Comparison of ENCODE assay signal across 8 mouse cellular contexts in genomic region chr10:18021576-18022311, GRCm38 (mm10). TPM values are rescaled to one million over a fixed set of nuclear protein-coding genes. Genes with fewer than 3 reads are reported as not detected.
DNase-seq lines count a peak whose midpoint lies in the region; ATAC-seq and TF ChIP-seq lines count a peak whose summit lies in the region.

No protein-coding gene starts in this region.

- no peak for ATAC-seq in limb, embryonic 12.5 days (ENCODE audit: insufficient number of reproducible peaks, insufficient read depth, low FRiP score, low TSS enrichment, low read depth)
- ATAC-seq in neural tube, embryonic 15.5 days (ENCODE audit: low FRiP score), result peak; percentile 48; the same call in 1 of the 2 replicates

- H3K9me3 ChIP-seq in CH12.LX (replicated peaks; ENCODE audit: low read length), result peaks cover 5% of the 10 kb centered on the region
- H3K9me3 ChIP-seq in erythroblast, embryonic 14.5 days (ENCODE audit: control insufficient read depth, low read length), result no peaks in the 10 kb centered on the region
- no peaks in the 10 kb centered on the region for H3K9me3 ChIP-seq in limb, embryonic 12.5 days
- H3K9me3 ChIP-seq in neural tube, embryonic 15.5 days (replicated peaks), result no peaks in the 10 kb centered on the region

- in situ Hi-C loops in CH12.LX (cut with MboI; ENCODE audit: low pct_ligation_motif_present, low pct_unique_long_range_greater_than_20kb, low sequenced_read_pairs), result no loop called here

- peaks cover 20% of the 10 kb centered on the region for H3K79me2 ChIP-seq in CH12.LX (replicated peaks; ENCODE audit: control insufficient read depth, extremely low read depth, insufficient read depth, poor library complexity, severe bottlenecking)

- H3K4me3 ChIP-seq in CH12.LX (replicated peaks in 1 of 3; ENCODE audit: low read depth in 2 of 3, low read length in 2 of 3, poor library complexity in 1 of 3), result peak overlapping the region; percentile 68 to 76 (median 75)
- peak overlapping the region; percentile 83 for H3K4me3 ChIP-seq in erythroblast, embryonic 14.5 days (replicated peaks)
- H3K4me3 ChIP-seq in limb, embryonic 12.5 days (replicated peaks), result peak overlapping the region; percentile 68
- H3K4me3 ChIP-seq in neural tube, embryonic 15.5 days (replicated peaks), result peak overlapping the region; percentile 65

- dilution Hi-C loops in CH12.LX (cut with MboI; ENCODE audit: extremely low pct_ligation_motif_present, extremely low pct_unique_long_range_greater_than_20kb, low sequenced_read_pairs), result no loop called here

- H3K36me3 ChIP-seq in CH12.LX (replicated peaks in 1 of 2; ENCODE audit: control insufficient read depth in 1 of 2, insufficient read depth in 1 of 2, low read length in 1 of 2), result peaks cover 8 to 23% of the 10 kb centered on the region in 2 experiments
- peaks cover 4% of the 10 kb centered on the region; the same call in 1 of the 2 replicates for H3K36me3 ChIP-seq in erythroblast, embryonic 14.5 days (ENCODE audit: control insufficient read depth)
- peaks cover 19% of the 10 kb centered on the region for H3K36me3 ChIP-seq in limb, embryonic 12.5 days
- H3K36me3 ChIP-seq in neural tube, embryonic 15.5 days, result peaks cover 10% of the 10 kb centered on the region

- TF ChIP-seq POLR2A in CH12.LX (IDR thresholded peaks at IDR 0.05; ENCODE audit: low read depth, low read length), result 0 out of 2 replicates have a peak, but pooled peaks have one; percentile 28

- no peaks in the 10 kb centered on the region for H3K27me3 ChIP-seq in CH12.LX (replicated peaks)
- H3K27me3 ChIP-seq in erythroblast, embryonic 14.5 days (ENCODE audit: control insufficient read depth), result no peaks in the 10 kb centered on the region
- H3K27me3 ChIP-seq in limb, embryonic 12.5 days, result no peaks in the 10 kb centered on the region
- H3K27me3 ChIP-seq in neural tube, embryonic 15.5 days (replicated peaks), result no peaks in the 10 kb centered on the region

- no peak for TF ChIP-seq EP300 in CH12.LX (IDR thresholded peaks at IDR 0.05; ENCODE audit: low read length)

- DNase-seq in gastrocnemius, postnatal 14 days, result peak; percentile 17
- DNase-seq in gastrocnemius, postnatal 36 days, result no peak
- DNase-seq in CH12.LX (ENCODE audit: extremely low read depth), result no peak
- no peak for DNase-seq in right cerebral cortex, postnatal 4 days
- no peak for DNase-seq in adipocyte (ENCODE audit: low spot score)

- no peak for TF ChIP-seq RAD21 in CH12.LX (IDR thresholded peaks at IDR 0.05; ENCODE audit: low read depth, low read length)

- peaks cover 2 to 22% of the 10 kb centered on the region in 2 experiments for H3K4me1 ChIP-seq in CH12.LX (ENCODE audit: control insufficient read depth in 1 of 2, insufficient read depth in 2 of 2)
- H3K4me1 ChIP-seq in erythroblast, embryonic 14.5 days (ENCODE audit: control insufficient read depth), result peaks cover 20% of the 10 kb centered on the region
- peaks cover 9% of the 10 kb centered on the region for H3K4me1 ChIP-seq in limb, embryonic 12.5 days (replicated peaks)
- H3K4me1 ChIP-seq in neural tube, embryonic 15.5 days, result peaks cover 18% of the 10 kb centered on the region; the same call in 1 of the 2 replicates

- peak overlapping the region; percentile 81 for H3K4me2 ChIP-seq in CH12.LX (ENCODE audit: insufficient read depth, low read depth, poor library complexity, severe bottlenecking)
- H3K4me2 ChIP-seq in limb, embryonic 12.5 days, result peak overlapping the region; percentile 62
- peak overlapping the region; percentile 72 for H3K4me2 ChIP-seq in neural tube, embryonic 15.5 days

- peak overlapping the region; percentile 34 for H3K9ac ChIP-seq in CH12.LX (ENCODE audit: insufficient read depth, low read depth)
- H3K9ac ChIP-seq in limb, embryonic 12.5 days (replicated peaks), result peak overlapping the region; percentile 85
- peak overlapping the region; percentile 78 for H3K9ac ChIP-seq in neural tube, embryonic 15.5 days (replicated peaks)

- H3K27ac ChIP-seq in CH12.LX (ENCODE audit: insufficient read depth, low read depth), result peak overlapping the region; percentile 47; the same call in 1 of the 2 replicates
- peak overlapping the region; percentile 97 for H3K27ac ChIP-seq in limb, embryonic 12.5 days
- peak overlapping the region; percentile 89 for H3K27ac ChIP-seq in neural tube, embryonic 15.5 days (replicated peaks)

- TF ChIP-seq CTCF in CH12.LX (conservative IDR thresholded peaks at IDR 0.05 in 1 of 2, IDR thresholded peaks at IDR 0.05 in 1 of 2; ENCODE audit: low read depth in 2 of 2, low read length in 2 of 2), result no peak

- WGBS in limb, embryonic 12.5 days, result 40% methylated on average over 14 of the region's 14 CpGs
- WGBS in neural tube, embryonic 15.5 days, result 26% methylated on average over 14 of the region's 14 CpGs

- intact Hi-C loops in gastrocnemius, postnatal 14 days (cut with DNase I; ENCODE audit: low total_unique reads), result no loop called here
- intact Hi-C loops in gastrocnemius, postnatal 36 days (cut with DNase I), result no loop called here

TF ChIP-seq in CH12.LX, 34 proteins besides CTCF, POLR2A, EP300 and RAD21:
- TF ChIP-seq CHD1 (IDR thresholded peaks at IDR 0.05; ENCODE audit: low read depth, low read length) (peak; percentile 56; the same call in 1 of the 2 replicates), SMC3 (IDR thresholded peaks at IDR 0.05; ENCODE audit: low read depth, low read length) (no peak), MAX (IDR thresholded peaks at IDR 0.05; ENCODE audit: low read length) (peak; percentile 3; the same call in 1 of the 2 replicates), TBP (conservative IDR thresholded peaks at IDR 0.05; ENCODE audit: low read depth, low read length) (no peak), PAX5 (IDR thresholded peaks at IDR 0.05; ENCODE audit: low read length) (no peak), BHLHE40 (IDR thresholded peaks at IDR 0.05; ENCODE audit: low read depth, low read length) (no peak), MAFK (IDR thresholded peaks at IDR 0.05; ENCODE audit: insufficient replicate concordance, low read length) (no peak), MXI1 (IDR thresholded peaks at IDR 0.05; ENCODE audit: low read depth, low read length) (0 out of 2 replicates have a peak, but pooled peaks have one; percentile 19), USF1 (IDR thresholded peaks at IDR 0.05; ENCODE audit: low read depth, low read length) (no peak), JUN (IDR thresholded peaks at IDR 0.05; ENCODE audit: insufficient read depth, low read depth, low read length) (no peak), POLR2AphosphoS2 (IDR thresholded peaks at IDR 0.05; ENCODE audit: low read depth, low read length) (no peak), IRF4 (IDR thresholded peaks at IDR 0.05; ENCODE audit: low read depth, low read length) (0 out of 2 replicates have a peak, but pooled peaks have one; percentile 7)
TF ChIP-seq in CH12.LX: peak in this region for 4.

RNA-seq across cellular contexts. Expression of gene Abracl, which starts 1.3 kb away (rescaled TPM):
- 10 to 100 TPM; 10.7 to 11.5 TPM for total RNA-seq in gastrocnemius, postnatal 14 days (2021)
- 1 to 10 TPM; 2.7 to 4.5 TPM for total RNA-seq in gastrocnemius, postnatal 36 days (2021)
- 86.1 and 106 TPM in 2 replicates for total RNA-seq in CH12.LX (2012; rRNA removed)
- total RNA-seq in CH12.LX (2014; rRNA removed), result 226 and 276 TPM in 2 replicates
- polyA plus RNA-seq in CH12.LX (2012; ENCODE audit: insufficient read length, low read depth), result 166 and 245 TPM in 2 replicates
- polyA plus RNA-seq in erythroblast, embryonic 14.5 days (2012), result 1.2 and 1.9 TPM in 2 replicates
- polyA plus RNA-seq in limb, embryonic 12.5 days (2016; fragmentation: Nextera tagmentation; extraction: Ambion mirVana), result 180 and 192 TPM in 2 replicates
- polyA plus RNA-seq in neural tube, embryonic 15.5 days (2015; fragmentation: Nextera tagmentation; extraction: Ambion mirVana), result 56.5 and 85.4 TPM in 2 replicates

RNA-seq across cellular contexts. Expression of gene Reps1, which starts 33.9 kb away (rescaled TPM):
- 10 to 100 TPM; 23.0 to 29.6 TPM for total RNA-seq in gastrocnemius, postnatal 14 days (2021)
- 10 to 100 TPM; 20.3 to 24.7 TPM for total RNA-seq in gastrocnemius, postnatal 36 days (2021)
- total RNA-seq in CH12.LX (2012; rRNA removed) (34.9 and 37.9 TPM in 2 replicates), CH12.LX (2014; rRNA removed) (34.4 and 37.0 TPM in 2 replicates)
- polyA plus RNA-seq in CH12.LX (2012; ENCODE audit: insufficient read length, low read depth), result 46.7 and 61.5 TPM in 2 replicates
- 1.1 TPM in 2 replicates for polyA plus RNA-seq in erythroblast, embryonic 14.5 days (2012)
- 21.3 and 38.1 TPM in 2 replicates for polyA plus RNA-seq in limb, embryonic 12.5 days (2016; fragmentation: Nextera tagmentation; extraction: Ambion mirVana)
- 19.3 and 25.6 TPM in 2 replicates for polyA plus RNA-seq in neural tube, embryonic 15.5 days (2015; fragmentation: Nextera tagmentation; extraction: Ambion mirVana)

Comparison
In these comparisons a context has a peak if more than half of its experiments do, and no peak if none do; other contexts are left out.
1. H3K27ac ChIP-seq: peak in every context shown above with its lines; median percentile 97 in limb, embryonic 12.5 days; 89 in neural tube, embryonic 15.5 days; 47 in CH12.LX.
2. H3K9ac ChIP-seq: peak in every context shown above with its lines; median percentile 85 in limb, embryonic 12.5 days; 78 in neural tube, embryonic 15.5 days; 34 in CH12.LX.
3. RNA of gene Abracl, which starts 1.3 kb away (polyA plus RNA-seq): 180 to 192 TPM in limb, embryonic 12.5 days, 166 to 245 TPM in CH12.LX and 56.5 to 85.4 TPM in neural tube, embryonic 15.5 days; 1.2 to 1.9 TPM in erythroblast, embryonic 14.5 days; every median in the first group is over 10 times any median in the second.
4. Peak in every context shown above with its lines, with median percentiles within 50 percentile points of each other: H3K4me2 ChIP-seq and H3K4me3 ChIP-seq.